Mouse (Mus musculus): Measurements from ENCODE around the gene Mrgpra2a. TPM values are rescaled to one million over a fixed set of nuclear protein-coding genes. Genes with fewer than 3 reads are reported as not detected.

Gene Mrgpra2a
- polyA plus RNA-seq, 1 experiment from 2014 or later, result not detected

Other genes with a start within 250 kb of the Mrgpra2a start
- not detected in 2 replicates for gene Mrgpra6, start 247.2 kb downstream of the Mrgpra2a start, polyA plus RNA-seq (2016; fragmentation: Nextera tagmentation; extraction: Ambion mirVana)
- gene Mrgpra9, start 199.3 kb downstream of the Mrgpra2a start, polyA plus RNA-seq (2016; fragmentation: Nextera tagmentation; extraction: Ambion mirVana), result not detected in 2 replicates
- gene Mrgpra1, start 97.9 kb downstream of the Mrgpra2a start, polyA plus RNA-seq (2016; fragmentation: Nextera tagmentation; extraction: Ambion mirVana), result not detected in 2 replicates
- not detected in 2 replicates for gene Mrgpra2b, start 76.7 kb upstream of the Mrgpra2a start, polyA plus RNA-seq (2016; fragmentation: Nextera tagmentation; extraction: Ambion mirVana)
- not detected in 2 replicates for gene Mrgpra3, start 149.2 kb upstream of the Mrgpra2a start, polyA plus RNA-seq (2016; fragmentation: Nextera tagmentation; extraction: Ambion mirVana)

All from midbrain, embryonic 12.5 days (tissue).